Mouse (Mus musculus) heart, embryonic 10.5 days (tissue): ENCODE results near the gene Ttc9c. TPM values are rescaled to one million over a fixed set of nuclear protein-coding genes. Genes with fewer than 3 reads are reported as not detected.
A peak's percentile ranks its signal among the peaks of the same experiment; 100 is the strongest.

Experiments
- DNase-seq: peaks from one replicate; pipeline ENCODE4 v3.0.0-alpha.2; 2017; ENCODE audit warnings: low spot score
- H3K27ac ChIP-seq: fragments of 300-500 bp; sonication (generic); 2 replicates; pipeline ENCODE4 v1.5.1; 2016; ENCODE audit warnings: mild to moderate bottlenecking
- H3K27me3 ChIP-seq: fragments of 300-500 bp; sonication (generic); 2 replicates; pipeline ENCODE4 v1.6.1; 2016; ENCODE audit warnings: mild to moderate bottlenecking; ENCODE audit not compliant: poor library complexity, insufficient read depth, severe bottlenecking
- H3K36me3 ChIP-seq: fragments of 300-500 bp; sonication (generic); 2 replicates; pipeline ENCODE4 v1.6.1; 2016; ENCODE audit warnings: mild to moderate bottlenecking, moderate library complexity
- H3K4me1 ChIP-seq: fragments of 300-500 bp; sonication (generic); 2 replicates; pipeline ENCODE4 v1.6.1; 2016; ENCODE audit warnings: mild to moderate bottlenecking
- H3K4me3 ChIP-seq: fragments of 300-500 bp; sonication (generic); 2 replicates; pipeline ENCODE4 v1.5.1; 2016; ENCODE audit warnings: mild to moderate bottlenecking, moderate library complexity
- H3K9me3 ChIP-seq: fragments of 300-500 bp; sonication (generic); 2 replicates; pipeline ENCODE4 v1.6.1; 2016; ENCODE audit warnings: mild to moderate bottlenecking, moderate library complexity
- WGBS: fragments of 180-500 bp; shearing (Covaris S2); methylation state at CpG from one replicate; pipeline ENCODE4 v1.1.7; 2016; 5-methylcytosine and 5-hydroxymethylcytosine counted together
- polyA plus RNA-seq: library from polyadenylated mRNA; unstranded; fragments of >200 nt; fragmentation: Nextera tagmentation; extraction: Ambion mirVana; gene quantifications from 2 replicates; pipeline ENCODE4 v1.2.1, GENCODE M21; 2016

The Ttc9c gene
- polyA plus RNA-seq, result 43.2 and 51.3 TPM in 2 replicates

- Histone ChIP-seq H3K9me3 (no peaks in the 10 kb centered on the region), H3K36me3 (peaks cover 46% of the 10 kb centered on the region), H3K4me1 (peaks cover 29% of the 10 kb centered on the region), H3K27me3 (no peaks in the 10 kb centered on the region), H3K27ac (peak within 1 kb of the TSS; percentile 95), H3K4me3 (peak within 1 kb of the TSS; percentile 100)
- WGBS, result under 1% methylated on average over 33 of the region's 33 CpGs
- DNase-seq, result peak; percentile 99
These were observed at the start of gene Ttc9c for GRCm38 (mm10) chr19:8818801-8819595. Gene Ttc9c, minus strand, starts transcription at chr19:8819333.

GRCm38 (mm10) chr19:8864265-8864664 lies 45.1 kb upstream of the Ttc9c start:
- DNase-seq, result no peak
- H3K27me3 ChIP-seq, result no peaks in the 10 kb centered on the region
- H3K4me1 ChIP-seq, result no peaks in the 10 kb centered on the region
- H3K27ac ChIP-seq, result no peak overlapping the region
- no peaks in the 10 kb centered on the region for H3K9me3 ChIP-seq
- WGBS, result 75% methylated on average over 6 of the region's 6 CpGs
- no peak overlapping the region for H3K4me3 ChIP-seq
- H3K36me3 ChIP-seq, result no peaks in the 10 kb centered on the region

GRCm38 (mm10) chr19:8859018-8859417 lies 39.9 kb upstream of the Ttc9c start:
- 13% methylated on average over 1 of the region's 1 CpGs for WGBS
- DNase-seq, result no peak
- no peak overlapping the region for H3K4me3 ChIP-seq

GRCm38 (mm10) chr19:8857689-8858088 lies 38.6 kb upstream of the Ttc9c start:
- H3K36me3 ChIP-seq, result no peaks in the 10 kb centered on the region
- H3K9me3 ChIP-seq, result no peaks in the 10 kb centered on the region
- no peak for DNase-seq
- no peak overlapping the region for H3K4me3 ChIP-seq
- WGBS, result 40% methylated on average over 4 of the region's 4 CpGs
- H3K4me1 ChIP-seq, result no peaks in the 10 kb centered on the region
- H3K27ac ChIP-seq, result no peak overlapping the region
- no peaks in the 10 kb centered on the region for H3K27me3 ChIP-seq

More at GRCm38 (mm10) chr19:8859018-8859417, 39.9 kb upstream of the Ttc9c start:
- H3K9me3 ChIP-seq, result no peaks in the 10 kb centered on the region
- H3K36me3 ChIP-seq, result no peaks in the 10 kb centered on the region
- no peak overlapping the region for H3K27ac ChIP-seq
- no peaks in the 10 kb centered on the region for H3K4me1 ChIP-seq
- H3K27me3 ChIP-seq, result no peaks in the 10 kb centered on the region

GRCm38 (mm10) chr19:8853117-8853516 lies 34.0 kb upstream of the Ttc9c start:
- Histone ChIP-seq H3K27ac (no peak overlapping the region), H3K36me3 (0 out of 2 replicates have a peak, but pooled peaks cover 5% of the 10 kb centered on the region), H3K27me3 (no peaks in the 10 kb centered on the region), H3K4me3 (no peak overlapping the region), H3K9me3 (no peaks in the 10 kb centered on the region), H3K4me1 (peaks cover 17% of the 10 kb centered on the region)
- DNase-seq, result no peak
- 82% methylated on average over 3 of the region's 3 CpGs for WGBS

GRCm38 (mm10) chr19:8852236-8852928 lies 33.2 kb upstream of the Ttc9c start:
- H3K27me3 ChIP-seq, result no peaks in the 10 kb centered on the region
- H3K4me3 ChIP-seq, result no peak overlapping the region
- H3K27ac ChIP-seq, result no peak overlapping the region
- H3K4me1 ChIP-seq, result peaks cover 17% of the 10 kb centered on the region
- peaks cover 12% of the 10 kb centered on the region for H3K36me3 ChIP-seq
- WGBS, result 56% methylated on average over 10 of the region's 10 CpGs
- no peak for DNase-seq
- H3K9me3 ChIP-seq, result no peaks in the 10 kb centered on the region

GRCm38 (mm10) chr19:8851639-8852038 lies 32.5 kb upstream of the Ttc9c start:
- Histone ChIP-seq H3K4me1 (peaks cover 17% of the 10 kb centered on the region), H3K9me3 (no peaks in the 10 kb centered on the region), H3K27me3 (no peaks in the 10 kb centered on the region), H3K27ac (no peak overlapping the region), H3K36me3 (peaks cover 19% of the 10 kb centered on the region), H3K4me3 (no peak overlapping the region)
- DNase-seq, result no peak
- 43% methylated on average over 7 of the region's 7 CpGs for WGBS

GRCm38 (mm10) chr19:8850402-8850901 lies 31.3 kb upstream of the Ttc9c start, which contains the start of gene Lrrn4cl:
Gene Lrrn4cl, plus strand, starts transcription at chr19:8850768.
- Histone ChIP-seq H3K4me1 (peaks cover 17% of the 10 kb centered on the region), H3K27ac (peak within 1 kb of the TSS; percentile 76), H3K36me3 (peaks cover 31% of the 10 kb centered on the region), H3K9me3 (no peaks in the 10 kb centered on the region), H3K4me3 (peak within 1 kb of the TSS; percentile 3; the same call in 1 of the 2 replicates), H3K27me3 (no peaks in the 10 kb centered on the region)
- WGBS, result 35% methylated on average over 7 of the region's 7 CpGs
- DNase-seq, result no peak

- no peak for DNase-seq
- Histone ChIP-seq H3K27me3 (no peaks in the 10 kb centered on the region), H3K4me1 (peaks cover 17% of the 10 kb centered on the region), H3K9me3 (no peaks in the 10 kb centered on the region), H3K27ac (no peak overlapping the region), H3K4me3 (no peak overlapping the region), H3K36me3 (peaks cover 31% of the 10 kb centered on the region)
- WGBS, result 78% methylated on average over 5 of the region's 5 CpGs
These were observed 29.2 kb upstream of the Ttc9c start for GRCm38 (mm10) chr19:8848356-8848755.

GRCm38 (mm10) chr19:8844371-8845129 lies 25.4 kb upstream of the Ttc9c start:
- peaks cover 45% of the 10 kb centered on the region for H3K36me3 ChIP-seq

GRCm38 (mm10) chr19:8842961-8843360 lies 23.8 kb upstream of the Ttc9c start:
- no peak overlapping the region for H3K27ac ChIP-seq
- H3K27me3 ChIP-seq, result no peaks in the 10 kb centered on the region
- WGBS, result 85% methylated on average over 6 of the region's 6 CpGs
- no peak overlapping the region for H3K4me3 ChIP-seq
- no peak for DNase-seq
- peaks cover 38% of the 10 kb centered on the region for H3K36me3 ChIP-seq
- peaks cover 33% of the 10 kb centered on the region for H3K4me1 ChIP-seq
- H3K9me3 ChIP-seq, result no peaks in the 10 kb centered on the region

More at GRCm38 (mm10) chr19:8844371-8845129, 25.4 kb upstream of the Ttc9c start:
- WGBS, result 58% methylated on average over 5 of the region's 5 CpGs
- no peak overlapping the region for H3K4me3 ChIP-seq
- no peaks in the 10 kb centered on the region for H3K9me3 ChIP-seq
- no peaks in the 10 kb centered on the region for H3K27me3 ChIP-seq
- H3K27ac ChIP-seq, result no peak overlapping the region
- H3K4me1 ChIP-seq, result peaks cover 18% of the 10 kb centered on the region
- DNase-seq, result no peak

- Histone ChIP-seq H3K27me3 (no peaks in the 10 kb centered on the region), H3K9me3 (no peaks in the 10 kb centered on the region), H3K4me3 (peak overlapping the region; percentile 60), H3K36me3 (peaks cover 22% of the 10 kb centered on the region), H3K4me1 (peaks cover 41% of the 10 kb centered on the region), H3K27ac (peak overlapping the region; percentile 85; the same call in 1 of the 2 replicates)
- WGBS, result 88% methylated on average over 7 of the region's 7 CpGs
- DNase-seq, result no peak
These were observed 21.9 kb upstream of the Ttc9c start for GRCm38 (mm10) chr19:8841012-8841411.
